Mouse (Mus musculus): ENCODE data around the gene a.

DNA sequence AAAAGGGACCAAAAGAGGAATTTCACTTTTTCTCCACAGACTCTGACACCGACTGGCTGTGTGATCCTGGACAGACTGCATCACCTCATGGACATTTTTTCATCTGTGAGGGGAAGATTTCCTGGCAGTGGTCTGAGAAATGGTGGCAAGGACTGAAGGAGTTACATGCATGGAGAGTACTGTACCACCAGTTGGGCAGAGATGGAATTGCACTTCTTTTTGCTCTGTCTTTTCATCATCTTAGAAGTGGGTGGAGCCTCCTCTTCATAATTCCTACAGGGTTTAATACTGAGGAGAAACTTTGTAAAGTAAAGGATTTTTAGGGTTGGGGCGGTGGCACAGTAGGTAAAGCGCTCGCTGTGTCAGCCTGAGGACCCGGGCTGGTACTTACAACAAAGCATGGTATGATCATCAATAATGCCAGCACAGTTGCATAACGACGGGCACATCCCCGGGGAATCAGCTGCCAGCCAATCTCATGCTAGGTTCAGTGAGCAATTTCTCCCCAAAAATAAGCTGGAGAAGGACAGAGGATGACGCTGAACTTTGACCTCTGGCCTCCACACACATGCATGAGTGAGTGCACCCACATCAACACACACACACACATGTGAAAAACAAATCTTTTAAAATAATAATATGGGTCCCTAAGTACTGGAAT, 307.6 kb downstream of the a start:
- TF ChIP-seq CTCF (IDR thresholded peaks at IDR 0.05; ENCODE audit: insufficient read depth, low read length): no peak
- no peak for TF ChIP-seq POLR2A (IDR thresholded peaks at IDR 0.05; ENCODE audit: borderline replicate concordance, extremely low read depth, low read depth, low read length)
